Mouse (Mus musculus) midbrain, embryonic 10.5 days (tissue): Measurements from ENCODE around the gene Taf8. TPM values are rescaled to one million over a fixed set of nuclear protein-coding genes. Genes with fewer than 3 reads are reported as not detected.
A peak's percentile ranks its signal among the peaks of the same experiment; 100 is the strongest.

Experiments used
- DNase-seq: peaks from one replicate; pipeline ENCODE4 v3.0.0-alpha.2; 2017; ENCODE audit warnings: low spot score
- H3K27ac ChIP-seq: fragments of 300-500 bp; sonication (generic); replicated peaks from 2 replicates; pipeline ENCODE4 v1.5.1; 2016; ENCODE audit warnings: mild to moderate bottlenecking
- H3K27me3 ChIP-seq: fragments of 300-500 bp; sonication (generic); 2 replicates; pipeline ENCODE4 v1.6.1; 2016; ENCODE audit warnings: low read depth, mild to moderate bottlenecking; ENCODE audit not compliant: poor library complexity, severe bottlenecking
- H3K36me3 ChIP-seq: fragments of 300-500 bp; sonication (generic); 2 replicates; pipeline ENCODE4 v1.6.1; 2016; ENCODE audit warnings: mild to moderate bottlenecking, moderate library complexity
- H3K4me1 ChIP-seq: fragments of 300-500 bp; sonication (generic); 2 replicates; pipeline ENCODE4 v1.6.1; 2016
- H3K4me3 ChIP-seq: fragments of 300-500 bp; sonication (generic); 2 replicates; pipeline ENCODE4 v1.5.1; 2016; ENCODE audit warnings: mild to moderate bottlenecking, moderate library complexity
- H3K9me3 ChIP-seq: fragments of 300-500 bp; sonication (generic); replicated peaks from 2 replicates; pipeline ENCODE4 v1.6.1; 2016; ENCODE audit warnings: mild to moderate bottlenecking
- WGBS: fragments of 180-500 bp; shearing (Covaris S2); methylation state at CpG from one replicate; pipeline ENCODE4 v1.1.7; 2016; 5-methylcytosine and 5-hydroxymethylcytosine counted together
- polyA plus RNA-seq: library from polyadenylated mRNA; unstranded; fragments of >200 nt; fragmentation: Nextera tagmentation; extraction: Ambion mirVana; gene quantifications from 2 replicates; pipeline ENCODE4 v1.2.1, GENCODE M21; 2016

The Taf8 gene
- polyA plus RNA-seq, 1 experiment from 2014 or later = 31.4 TPM

- Histone ChIP-seq H3K27ac (no peak overlapping the region), H3K4me3 (no peak overlapping the region), H3K9me3 (no peaks in the 10 kb centered on the region), H3K27me3 (no peaks in the 10 kb centered on the region), H3K4me1 (no peaks in the 10 kb centered on the region), H3K36me3 (peaks cover 93% of the 10 kb centered on the region)
- 90% methylated on average over 6 of the region's 6 CpGs for WGBS
- DNase-seq = no peak
Measured at GRCm38 (mm10) chr17:47493653-47494052, 8.4 kb downstream of the Taf8 start.

GRCm38 (mm10) chr17:47492731-47493130 is 9.4 kb downstream of the Taf8 start:
- Histone ChIP-seq H3K27ac (no peak overlapping the region), H3K4me3 (no peak overlapping the region), H3K9me3 (no peaks in the 10 kb centered on the region), H3K36me3 (peaks cover 89% of the 10 kb centered on the region), H3K4me1 (no peaks in the 10 kb centered on the region), H3K27me3 (no peaks in the 10 kb centered on the region)
- DNase-seq = no peak
- WGBS = 88% methylated on average over 6 of the region's 6 CpGs

- no peak for DNase-seq
- Histone ChIP-seq H3K4me3 (no peak overlapping the region), H3K36me3 (peaks cover 77% of the 10 kb centered on the region), H3K27ac (no peak overlapping the region), H3K4me1 (peaks cover under 1% of the 10 kb centered on the region; the same call in 1 of the 2 replicates), H3K9me3 (no peaks in the 10 kb centered on the region), H3K27me3 (no peaks in the 10 kb centered on the region)
- WGBS = 88% methylated on average over 9 of the region's 9 CpGs
Measured at GRCm38 (mm10) chr17:47490791-47491190, 11.3 kb downstream of the Taf8 start.

GRCm38 (mm10) chr17:47485791-47486190 is 16.3 kb downstream of the Taf8 start:
- WGBS = 91% methylated on average over 3 of the region's 3 CpGs
- no peak for DNase-seq

GRCm38 (mm10) chr17:47484993-47485392 is 17.1 kb downstream of the Taf8 start:
- Histone ChIP-seq H3K4me1 (peaks cover 22% of the 10 kb centered on the region), H3K27ac (peak overlapping the region; percentile 71), H3K27me3 (no peaks in the 10 kb centered on the region), H3K36me3 (peaks cover 21% of the 10 kb centered on the region), H3K4me3 (no peak overlapping the region), H3K9me3 (no peaks in the 10 kb centered on the region)
- no peak for DNase-seq
- WGBS = 11% methylated on average over 3 of the region's 3 CpGs

More at GRCm38 (mm10) chr17:47485791-47486190, 16.3 kb downstream of the Taf8 start:
- peaks cover 22% of the 10 kb centered on the region for H3K4me1 ChIP-seq
- no peak overlapping the region for H3K27ac ChIP-seq
- H3K27me3 ChIP-seq = no peaks in the 10 kb centered on the region
- H3K9me3 ChIP-seq = no peaks in the 10 kb centered on the region
- peaks cover 29% of the 10 kb centered on the region for H3K36me3 ChIP-seq
- no peak overlapping the region for H3K4me3 ChIP-seq

- 20% methylated on average over 1 of the region's 1 CpGs for WGBS
- peak; percentile 39 for DNase-seq
- no peak overlapping the region for H3K4me3 ChIP-seq
- no peaks in the 10 kb centered on the region for H3K27me3 ChIP-seq
- H3K27ac ChIP-seq = peak overlapping the region; percentile 71
- peaks cover 22% of the 10 kb centered on the region for H3K4me1 ChIP-seq
- H3K36me3 ChIP-seq = peaks cover 15% of the 10 kb centered on the region
- no peaks in the 10 kb centered on the region for H3K9me3 ChIP-seq
Measured at GRCm38 (mm10) chr17:47484241-47484921, 17.7 kb downstream of the Taf8 start.

GRCm38 (mm10) chr17:47482401-47482800 is 19.7 kb downstream of the Taf8 start:
- Histone ChIP-seq H3K27ac (no peak overlapping the region), H3K27me3 (no peaks in the 10 kb centered on the region), H3K36me3 (0 out of 2 replicates have a peak, but pooled peaks cover under 1% of the 10 kb centered on the region), H3K4me1 (peaks cover 22% of the 10 kb centered on the region), H3K4me3 (no peak overlapping the region), H3K9me3 (no peaks in the 10 kb centered on the region)
- DNase-seq = peak; percentile 65
- WGBS = 47% methylated on average over 2 of the region's 2 CpGs

GRCm38 (mm10) chr17:47479887-47480286 is 22.2 kb downstream of the Taf8 start:
- no peak overlapping the region for H3K4me3 ChIP-seq
- 75% methylated on average over 3 of the region's 3 CpGs for whole genome bisulfite sequencing
- H3K27me3 ChIP-seq = no peaks in the 10 kb centered on the region
- H3K9me3 ChIP-seq = no peaks in the 10 kb centered on the region
- H3K27ac ChIP-seq = no peak overlapping the region
- peaks cover 12% of the 10 kb centered on the region for H3K4me1 ChIP-seq
- H3K36me3 ChIP-seq = no peaks in the 10 kb centered on the region
- no peak for DNase-seq

GRCm38 (mm10) chr17:47475714-47476113 is 26.4 kb downstream of the Taf8 start:
- 62% methylated on average over 3 of the region's 3 CpGs for WGBS
- Histone ChIP-seq H3K4me3 (no peak overlapping the region), H3K4me1 (peaks cover 7% of the 10 kb centered on the region; the same call in 1 of the 2 replicates), H3K9me3 (no peaks in the 10 kb centered on the region), H3K27me3 (peaks cover 23% of the 10 kb centered on the region), H3K27ac (no peak overlapping the region), H3K36me3 (no peaks in the 10 kb centered on the region)
- no peak for DNase-seq

- DNase-seq = no peak
- no peaks in the 10 kb centered on the region for H3K9me3 ChIP-seq
- 88% methylated on average over 4 of the region's 4 CpGs for WGBS
- peaks cover 29% of the 10 kb centered on the region for H3K27me3 ChIP-seq
- H3K4me1 ChIP-seq = peaks cover 7% of the 10 kb centered on the region; the same call in 1 of the 2 replicates
- no peak overlapping the region for H3K27ac ChIP-seq
- no peak overlapping the region for H3K4me3 ChIP-seq
- no peaks in the 10 kb centered on the region for H3K36me3 ChIP-seq
Measured at GRCm38 (mm10) chr17:47475181-47475580, 26.9 kb downstream of the Taf8 start.

- DNase-seq = no peak
- Histone ChIP-seq H3K36me3 (no peaks in the 10 kb centered on the region), H3K27me3 (peaks cover 38% of the 10 kb centered on the region), H3K27ac (no peak overlapping the region), H3K4me1 (peaks cover 7% of the 10 kb centered on the region; the same call in 1 of the 2 replicates), H3K9me3 (no peaks in the 10 kb centered on the region), H3K4me3 (no peak overlapping the region)
- 86% methylated on average over 4 of the region's 4 CpGs for WGBS
Measured at GRCm38 (mm10) chr17:47474250-47474649, 27.8 kb downstream of the Taf8 start.

GRCm38 (mm10) chr17:47473434-47473974 is 28.6 kb downstream of the Taf8 start:
- Histone ChIP-seq H3K27ac (no peak overlapping the region), H3K4me3 (no peak overlapping the region), H3K36me3 (no peaks in the 10 kb centered on the region), H3K4me1 (peaks cover 11% of the 10 kb centered on the region), H3K9me3 (no peaks in the 10 kb centered on the region), H3K27me3 (peaks cover 45% of the 10 kb centered on the region)
- 18% methylated on average over 8 of the region's 8 CpGs for WGBS
- DNase-seq = peak; percentile 44
